Mouse (Mus musculus): Measurements from ENCODE around the gene Gm20388.

The Gm20388 gene

GRCm38 (mm10) chr8:121926266-121926665 is 2015.6 kb downstream of the Gm20388 start:
- DNase-seq (ENCODE audit: low spot score), result no peak

- DNase-seq (ENCODE audit: low spot score), result peak; percentile 83
Measured at GRCm38 (mm10) chr8:121927316-121927715, 2016.7 kb downstream of the Gm20388 start.

GRCm38 (mm10) chr8:121930047-121930446 is 2019.4 kb downstream of the Gm20388 start:
- DNase-seq (ENCODE audit: low spot score), result no peak

GRCm38 (mm10) chr8:121931571-121931970 is 2020.9 kb downstream of the Gm20388 start:
- DNase-seq (ENCODE audit: low spot score), result no peak

GRCm38 (mm10) chr8:121932026-121932667 is 2021.5 kb downstream of the Gm20388 start:
- DNase-seq (ENCODE audit: low spot score), result no peak

- no peak for DNase-seq (ENCODE audit: low spot score)
Measured at GRCm38 (mm10) chr8:121932668-121933520, 2022.3 kb downstream of the Gm20388 start.

GRCm38 (mm10) chr8:121934506-121934905 is 2023.9 kb downstream of the Gm20388 start:
- peak; percentile 77 for DNase-seq (ENCODE audit: low spot score)

GRCm38 (mm10) chr8:121934923-121935322 is 2024.3 kb downstream of the Gm20388 start:
- no peak for DNase-seq (ENCODE audit: low spot score)

GRCm38 (mm10) chr8:121935341-121936294 is 2025.0 kb downstream of the Gm20388 start:
- DNase-seq (ENCODE audit: low spot score), result no peak

GRCm38 (mm10) chr8:121936391-121936790 is 2025.8 kb downstream of the Gm20388 start:
- DNase-seq (ENCODE audit: low spot score), result peak; percentile 45

GRCm38 (mm10) chr8:121938732-121939131 is 2028.1 kb downstream of the Gm20388 start:
- no peak for DNase-seq (ENCODE audit: low spot score)

GRCm38 (mm10) chr8:121943057-121943540 is 2032.5 kb downstream of the Gm20388 start:
- DNase-seq (ENCODE audit: low spot score), result no peak

- no peak for DNase-seq (ENCODE audit: low spot score)
Measured at GRCm38 (mm10) chr8:121943716-121944115, 2033.1 kb downstream of the Gm20388 start.

- DNase-seq (ENCODE audit: low spot score), result no peak
Measured at GRCm38 (mm10) chr8:121944831-121945230, 2034.2 kb downstream of the Gm20388 start, which contains the start of gene Car5a. Gene Car5a (minus strand): TSS chr8:121944904.

- no peak for DNase-seq (ENCODE audit: low spot score)
Measured at GRCm38 (mm10) chr8:121946351-121946750, 2035.7 kb downstream of the Gm20388 start.

- no peak for DNase-seq (ENCODE audit: low spot score)
Measured at GRCm38 (mm10) chr8:121947047-121947752, 2036.6 kb downstream of the Gm20388 start.

GRCm38 (mm10) chr8:121947753-121948141 is 2037.1 kb downstream of the Gm20388 start:
- peak; percentile 92 for DNase-seq (ENCODE audit: low spot score)

- no peak for DNase-seq (ENCODE audit: low spot score)
Measured at GRCm38 (mm10) chr8:121948321-121949145, 2037.9 kb downstream of the Gm20388 start.

GRCm38 (mm10) chr8:121949222-121949800 is 2038.7 kb downstream of the Gm20388 start, which contains the start of gene Banp:
Gene Banp (plus strand): TSS chr8:121949750.
- DNase-seq (ENCODE audit: low spot score), result no peak
